Mouse (Mus musculus) erythroblast, adult 5-6 weeks (primary cell): ENCODE data around the gene Rbm26. TPM values are rescaled to one million over a fixed set of nuclear protein-coding genes. Genes with fewer than 3 reads are reported as not detected.
A peak's percentile ranks its signal among the peaks of the same experiment; 100 is the strongest.

Source experiments
- ATAC-seq: replicated peaks from 2 replicates; pipeline ENCODE4 v1.8.0; 2016; ENCODE audit warnings: moderate number of reproducible peaks, mild to moderate bottlenecking, moderate TSS enrichment, inconsistent platforms; ENCODE audit not compliant: poor library complexity, low FRiP score, severe bottlenecking
- total RNA-seq, 2 experiments: library from RNA; stranded (forward) in 1 of 2; stranded (reverse) in 1 of 2; fragments of 150-400 nt in 1 of 2; fragments of 200-764, 138-1000 nt in 1 of 2; gene quantifications; 2 replicates each; pipeline versions ENCODE4 v1.2.3 to v1.2.4; 2015 to 2017; ENCODE audit warnings: low replicate concordance in 2 of 2

Gene Rbm26
- 18.4 and 20.2 TPM in 2 replicates for total RNA-seq (2015; ENCODE audit: low replicate concordance)
- total RNA-seq (2017; ENCODE audit: low replicate concordance): 25.5 and 26.3 TPM in 2 replicates

DNA sequence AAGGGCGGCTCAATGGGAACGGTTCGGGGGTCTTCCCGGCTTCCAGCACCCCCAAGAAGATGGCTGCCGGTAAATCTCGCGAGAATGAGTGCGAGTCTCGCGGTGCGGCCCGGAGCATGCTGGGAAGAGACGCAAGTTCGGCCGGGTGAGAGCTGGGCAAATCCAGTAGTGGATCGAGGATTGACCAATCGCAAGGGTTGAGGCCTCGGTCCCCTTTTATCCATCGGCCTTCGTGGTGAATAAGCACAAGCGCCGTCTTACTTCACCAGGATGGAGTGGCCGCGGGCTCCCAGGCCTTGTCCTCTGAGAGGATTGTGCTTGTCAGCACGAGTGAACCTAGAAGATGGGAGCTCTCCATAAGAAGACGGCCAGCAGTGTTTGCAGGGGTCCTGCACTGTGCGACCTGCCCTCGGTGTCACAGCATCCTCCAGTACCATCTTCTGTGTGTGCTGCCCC is at the start of gene Rbm26:
TSS of gene Rbm26 (minus strand) at position 90 of the 456 bp plus-strand sequence.
- ATAC-seq: peak; percentile 98

DNA sequence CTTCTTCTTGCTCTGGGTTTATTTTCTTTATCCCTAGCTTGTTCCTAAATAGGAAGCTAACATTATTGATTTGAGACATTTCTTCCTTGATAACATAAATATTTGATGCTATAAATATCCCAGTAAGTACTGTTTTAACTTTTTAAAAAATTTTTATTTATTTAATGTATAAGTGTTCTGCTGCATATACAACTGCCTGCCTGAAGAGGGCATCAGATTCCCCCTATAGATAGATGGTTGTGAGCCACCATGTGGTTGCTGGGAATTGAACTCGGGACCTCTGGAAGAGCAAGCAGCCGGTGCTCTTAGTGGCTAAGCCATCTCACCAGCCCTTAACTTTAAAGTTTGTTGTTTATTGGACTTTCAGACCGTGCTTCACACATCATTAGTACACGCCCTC is 48.7 kb upstream of the Rbm26 start:
- no peak for ATAC-seq

DNA sequence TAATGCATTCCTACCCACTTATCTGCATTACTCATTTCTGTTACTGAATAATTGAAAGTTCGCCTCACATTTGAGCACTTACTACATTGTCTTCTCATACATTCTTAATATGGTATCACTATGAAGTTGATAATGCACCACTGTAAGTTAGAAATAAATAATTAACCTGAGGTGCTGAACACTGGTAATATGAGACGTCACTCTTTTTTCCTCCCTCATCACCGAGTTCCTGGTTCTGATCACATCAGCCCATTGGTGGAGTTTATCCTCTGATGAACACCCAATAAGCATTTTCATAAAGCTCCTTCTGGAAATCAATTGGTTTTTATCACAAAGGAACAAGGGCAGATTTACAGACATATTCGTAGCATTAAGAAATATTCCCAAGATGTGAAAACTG is 45.1 kb upstream of the Rbm26 start:
- ATAC-seq: no peak

DNA sequence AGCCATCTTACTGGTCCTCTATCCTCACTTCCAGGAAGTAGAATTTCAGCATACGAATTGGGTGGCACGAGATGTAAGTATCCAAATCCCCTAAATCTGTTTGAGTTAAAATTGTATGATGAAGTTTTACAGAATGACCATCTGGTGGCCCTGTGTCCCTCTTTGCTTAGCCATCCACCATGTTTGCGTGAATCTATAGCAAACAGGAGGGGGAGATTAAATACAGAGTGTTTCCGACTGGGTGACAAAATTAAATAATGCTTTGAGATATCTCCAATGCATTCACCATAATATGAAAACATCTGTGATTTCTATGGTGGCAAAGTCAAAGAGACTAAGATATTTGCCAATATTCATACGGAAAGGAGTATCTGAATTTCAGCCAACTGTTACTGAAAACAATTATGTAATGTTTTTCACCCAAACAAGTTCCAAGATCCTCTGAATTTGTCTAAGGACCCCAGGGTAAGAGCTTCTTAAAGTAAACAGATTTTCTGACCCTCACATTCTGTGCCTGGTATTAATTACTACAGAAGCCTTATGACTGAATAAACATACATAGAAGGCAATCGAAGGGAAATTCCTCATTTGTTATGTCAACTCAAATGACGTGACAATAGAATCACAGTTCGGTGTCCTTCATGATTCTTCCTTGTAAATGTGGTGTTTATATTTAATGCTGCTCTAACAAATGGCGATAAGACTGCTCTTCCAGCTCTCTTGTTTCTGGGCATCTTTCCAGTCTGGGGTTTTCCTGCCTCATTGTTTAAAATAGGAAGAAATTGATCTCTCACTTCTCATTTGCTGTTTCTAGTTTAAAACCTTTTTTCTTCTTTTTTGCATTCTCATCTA is 42.6 kb upstream of the Rbm26 start:
- no peak for ATAC-seq

DNA sequence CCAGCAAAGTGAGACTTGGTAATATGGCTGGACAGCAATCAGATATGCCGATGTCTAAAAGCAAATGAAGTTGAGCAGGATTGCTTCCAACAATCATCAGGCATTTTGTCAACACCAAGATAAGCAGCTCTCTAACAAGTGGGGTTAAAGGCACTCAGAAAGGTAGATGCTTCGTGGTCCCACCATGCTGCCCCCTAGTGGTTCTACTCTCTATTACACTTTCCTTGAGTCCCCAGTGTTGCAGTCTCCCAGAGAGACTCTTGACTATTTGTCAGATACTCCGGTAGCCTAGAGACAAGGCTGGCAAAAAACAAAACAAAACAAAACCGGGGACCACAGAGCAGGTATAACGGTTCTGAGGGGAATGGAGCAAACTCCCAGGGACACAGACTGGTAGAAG is 21.3 kb upstream of the Rbm26 start:
- peak; percentile 82 for ATAC-seq

DNA sequence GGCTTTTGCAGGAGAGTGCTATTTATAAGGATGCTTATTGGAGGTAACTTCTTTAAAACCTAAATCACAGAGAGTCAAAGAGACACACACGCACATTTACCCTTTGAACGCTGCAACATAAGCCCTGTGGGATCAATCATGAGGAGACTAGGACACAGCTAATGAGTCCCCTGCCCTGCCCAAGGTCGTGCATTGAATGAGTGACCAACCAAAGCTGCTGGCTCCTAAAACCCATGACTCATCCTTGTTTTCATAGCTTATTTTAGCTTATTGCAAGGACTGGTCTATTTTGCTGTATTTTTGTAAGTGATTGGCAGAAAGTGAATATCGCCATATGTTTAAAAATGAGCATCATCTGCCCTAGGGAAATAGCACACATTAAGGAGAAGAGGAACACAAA is 17.6 kb upstream of the Rbm26 start:
- no peak for ATAC-seq

DNA sequence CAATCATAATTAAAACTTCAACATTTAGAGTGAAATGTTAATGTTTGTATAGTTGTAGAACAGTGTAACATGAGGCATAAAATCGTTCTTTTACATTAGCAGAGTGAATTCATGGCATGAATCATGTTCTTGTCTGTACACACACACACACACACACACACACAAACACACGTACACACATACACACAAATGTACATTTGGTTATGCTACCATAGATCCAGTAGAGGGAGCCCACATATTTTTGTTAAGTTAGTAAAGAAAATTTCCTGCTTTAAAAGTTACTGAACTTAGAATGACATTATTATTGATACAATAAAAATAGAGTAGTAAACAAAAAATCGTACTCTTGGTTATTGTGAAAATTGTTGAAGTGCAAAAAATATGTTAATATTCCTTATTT is 7.7 kb upstream of the Rbm26 start:
- no peak for ATAC-seq

DNA sequence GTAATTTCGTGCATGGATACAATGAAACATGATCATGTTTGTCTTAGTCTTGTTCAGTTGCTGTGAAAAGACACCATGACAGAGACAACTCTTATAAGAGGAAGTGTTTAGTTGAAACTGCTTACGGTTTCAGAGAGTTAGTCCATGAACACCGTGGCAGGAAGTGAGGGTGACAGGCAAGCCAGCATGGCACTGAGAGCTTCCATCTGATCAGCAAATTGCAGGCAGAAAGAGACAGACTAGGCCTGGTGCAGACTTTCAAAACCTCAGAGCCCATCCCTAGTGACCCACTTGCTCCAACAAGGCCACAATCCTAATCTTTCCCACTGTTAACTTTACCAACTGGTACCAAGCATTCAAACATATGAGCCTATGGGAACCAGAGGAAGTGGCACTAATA is 5.7 kb upstream of the Rbm26 start:
- ATAC-seq: no peak

DNA sequence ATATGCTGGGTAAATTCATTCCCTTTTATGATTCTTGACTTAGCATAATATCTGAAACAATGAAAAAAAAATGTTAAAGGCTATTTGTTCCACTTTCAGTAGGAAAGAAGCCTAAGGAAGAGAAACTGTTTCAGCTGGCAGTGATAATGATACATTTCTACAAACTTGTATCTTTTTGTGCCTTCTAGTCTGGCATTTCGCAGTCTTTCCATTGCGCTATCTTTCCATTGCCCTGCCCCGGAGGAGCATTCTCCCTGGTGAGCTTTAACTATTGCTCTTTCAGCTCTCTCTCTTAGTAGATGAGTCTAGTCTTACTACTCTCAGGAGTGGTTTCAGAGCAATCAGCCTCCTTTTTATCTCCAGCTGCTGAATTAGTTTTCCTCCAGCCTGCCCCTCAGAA is 2.6 kb upstream of the Rbm26 start:
- ATAC-seq: no peak

DNA sequence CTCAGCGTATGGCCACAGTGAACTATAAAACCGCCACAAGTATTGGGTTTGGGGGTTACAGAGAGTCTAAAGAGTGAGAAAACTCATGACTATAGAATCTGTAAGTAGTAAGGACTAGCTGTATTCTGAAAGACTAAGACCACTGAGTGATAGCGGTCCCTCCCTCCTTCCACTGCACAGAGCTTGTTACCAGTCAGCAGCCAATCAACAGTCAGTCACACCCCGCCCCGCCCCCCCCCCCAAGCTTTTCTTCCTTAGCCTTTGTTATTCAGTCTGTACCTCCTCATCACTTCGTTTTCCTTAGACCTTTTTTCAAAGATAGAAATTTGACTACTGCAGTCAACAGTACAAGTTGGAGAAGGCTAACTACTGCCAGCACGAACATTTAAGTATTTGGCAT is 1.9 kb upstream of the Rbm26 start:
- no peak for ATAC-seq

DNA sequence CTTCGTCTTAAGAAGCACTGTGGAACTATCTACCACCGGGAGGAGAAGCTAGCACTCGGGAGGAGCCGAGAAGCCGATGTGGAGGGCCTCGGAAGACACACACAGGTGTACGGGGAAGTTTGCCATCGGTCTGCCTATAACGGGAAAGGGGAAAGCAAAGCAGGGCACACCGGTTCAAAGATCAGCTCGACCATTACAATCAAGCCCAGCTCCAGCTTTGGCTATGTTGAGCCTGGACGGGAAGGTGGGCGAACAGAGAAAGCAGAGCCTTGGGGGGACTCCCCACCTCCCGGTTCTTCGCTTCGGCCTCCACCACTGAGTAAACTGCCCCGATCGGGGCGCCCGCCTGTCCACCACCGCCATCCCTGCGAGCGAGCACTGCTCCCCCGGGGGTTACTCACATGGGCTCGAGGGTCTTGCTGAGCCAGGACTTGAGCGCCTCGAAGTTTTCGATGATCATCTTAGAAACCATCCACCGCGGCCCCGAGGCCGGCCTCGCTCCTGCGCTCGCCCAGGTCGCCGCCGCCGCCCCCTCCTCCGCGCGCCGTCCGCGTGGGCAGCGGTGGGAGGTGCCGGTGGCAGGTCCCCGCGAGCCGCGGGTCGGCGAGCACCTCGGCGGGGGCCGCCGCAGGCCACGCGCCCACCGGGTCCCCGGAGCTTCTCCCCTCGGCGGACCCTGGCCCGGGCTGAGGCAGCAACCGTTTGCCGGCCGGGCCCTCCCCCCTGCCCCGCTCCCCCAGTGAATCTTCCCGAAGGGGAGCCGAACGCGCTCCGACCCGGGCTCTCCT is 552 bp downstream of the Rbm26 start:
- peak; percentile 65 for ATAC-seq

DNA sequence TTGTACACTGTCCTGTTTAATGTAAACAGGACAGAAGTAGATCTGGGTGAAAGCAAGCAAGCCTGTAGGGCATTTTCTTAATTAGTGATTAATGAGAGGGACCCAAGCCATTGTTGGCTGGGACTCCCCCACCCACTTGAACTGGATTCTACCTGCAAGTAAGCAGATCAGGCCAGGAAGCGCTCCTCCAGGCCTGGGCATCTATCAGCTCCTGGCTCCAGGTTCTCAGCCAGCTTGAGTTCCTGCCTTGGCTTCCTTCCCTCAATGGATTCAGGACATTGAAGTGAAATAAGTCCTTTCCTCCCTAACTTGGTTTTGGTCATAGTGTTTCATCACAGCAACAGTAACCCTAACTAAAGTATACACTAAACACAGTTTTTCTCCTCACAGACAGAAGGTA is 9.9 kb downstream of the Rbm26 start:
- no peak for ATAC-seq

DNA sequence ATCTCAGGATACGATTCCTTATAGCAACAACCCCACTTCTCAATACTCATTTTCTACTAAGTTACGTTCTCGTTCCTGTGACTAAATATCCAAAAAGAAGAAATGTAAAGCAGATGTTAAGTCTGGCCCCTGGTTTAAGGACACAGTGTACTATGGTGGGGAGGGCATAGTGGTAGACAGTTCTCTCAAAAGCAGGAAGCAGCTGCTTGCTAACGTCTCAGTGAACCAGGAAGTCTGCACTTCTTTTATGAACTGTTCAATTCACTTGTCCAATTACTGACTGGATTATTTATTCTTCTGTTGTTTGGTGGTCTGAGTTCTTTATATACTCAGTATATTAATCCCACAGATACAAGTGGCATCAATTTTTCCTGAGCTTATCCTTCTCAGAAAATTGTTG is 12.3 kb downstream of the Rbm26 start:
- no peak for ATAC-seq

DNA sequence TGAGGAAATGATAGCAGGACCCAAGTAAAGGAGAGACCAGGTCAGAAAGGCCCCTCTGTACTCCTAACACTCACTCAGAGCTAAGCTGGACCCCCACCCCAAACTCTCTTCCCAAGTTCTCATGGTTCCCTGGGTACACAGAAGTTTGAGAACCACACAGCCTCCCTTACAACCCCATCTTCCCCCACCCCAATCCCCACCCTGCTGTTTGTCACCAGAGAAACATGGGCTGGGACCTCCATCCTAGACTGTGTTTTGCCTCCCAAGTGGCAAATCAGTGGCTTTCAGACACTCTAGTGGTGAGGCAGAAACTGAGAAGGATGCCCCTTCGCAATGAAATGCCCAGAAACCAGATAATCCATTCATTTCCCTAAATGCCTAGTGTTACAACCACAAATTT is 15.8 kb downstream of the Rbm26 start:
- ATAC-seq: no peak

DNA sequence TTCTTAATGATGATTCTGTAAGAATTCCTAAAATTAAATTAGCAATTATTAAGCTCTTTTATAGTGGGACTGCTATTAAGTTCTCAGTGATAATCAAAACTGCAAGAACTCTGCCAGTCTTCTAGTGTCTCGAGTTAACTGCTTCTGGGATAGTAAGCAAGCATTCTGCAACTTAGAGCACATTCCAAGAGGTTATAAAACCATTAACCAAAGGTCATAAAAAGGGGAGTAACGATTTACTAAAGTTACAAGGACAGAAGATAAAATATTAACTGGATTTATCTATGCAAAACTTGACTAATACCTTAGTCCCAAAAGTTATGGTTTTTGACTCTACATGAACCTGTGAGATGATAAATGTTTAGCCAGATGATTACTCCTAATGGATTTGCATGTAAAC is 18.6 kb downstream of the Rbm26 start:
- no peak for ATAC-seq

DNA sequence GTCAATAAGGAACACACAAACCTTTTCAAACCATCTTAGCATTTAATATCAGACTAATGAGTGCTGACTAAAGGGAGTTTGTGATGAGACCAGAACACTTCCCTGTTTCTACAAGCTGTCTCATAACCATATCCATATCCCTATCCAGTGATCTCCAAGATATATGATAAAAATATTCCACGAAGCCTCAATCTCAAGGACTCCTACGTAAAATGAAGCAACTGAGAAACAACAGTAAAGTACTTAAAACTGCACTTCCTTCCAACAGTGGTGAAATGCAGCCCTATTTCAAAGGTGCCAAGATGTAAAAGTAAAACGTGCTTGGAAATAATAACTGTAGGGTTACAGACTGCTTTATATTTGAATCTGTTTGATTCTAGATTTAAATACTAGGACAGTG is 43.1 kb downstream of the Rbm26 start:
- ATAC-seq: no peak

DNA sequence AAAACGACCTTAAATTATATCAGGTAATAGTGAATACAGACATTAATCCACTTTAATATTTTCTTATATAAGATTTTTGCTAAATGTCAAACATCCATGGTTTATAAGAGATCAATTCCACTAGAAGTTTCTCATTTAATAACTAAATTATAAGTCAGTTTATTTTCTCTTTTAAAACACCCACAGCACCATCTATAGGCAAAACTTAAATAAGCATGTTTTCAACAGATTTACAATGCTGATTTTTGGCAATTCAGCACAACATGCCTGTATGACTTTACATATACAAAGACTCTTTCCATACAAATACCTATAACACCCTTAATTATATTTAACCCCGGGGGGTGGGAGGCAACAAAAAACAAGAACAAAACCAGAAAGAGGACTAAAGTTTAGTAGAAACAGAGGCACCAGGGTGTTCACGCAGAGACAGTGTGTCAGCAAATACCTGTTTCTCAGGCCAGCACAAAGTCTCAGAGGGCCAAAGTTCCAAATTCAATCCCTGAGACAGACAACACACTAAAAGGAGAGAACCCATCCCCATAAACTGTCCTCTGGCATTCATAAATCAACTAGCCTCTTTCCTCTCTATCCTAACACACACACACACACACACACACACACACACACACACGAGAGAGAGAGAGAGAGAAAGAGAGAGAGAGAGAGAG is 49.3 kb downstream of the Rbm26 start:
- ATAC-seq: no peak

DNA sequence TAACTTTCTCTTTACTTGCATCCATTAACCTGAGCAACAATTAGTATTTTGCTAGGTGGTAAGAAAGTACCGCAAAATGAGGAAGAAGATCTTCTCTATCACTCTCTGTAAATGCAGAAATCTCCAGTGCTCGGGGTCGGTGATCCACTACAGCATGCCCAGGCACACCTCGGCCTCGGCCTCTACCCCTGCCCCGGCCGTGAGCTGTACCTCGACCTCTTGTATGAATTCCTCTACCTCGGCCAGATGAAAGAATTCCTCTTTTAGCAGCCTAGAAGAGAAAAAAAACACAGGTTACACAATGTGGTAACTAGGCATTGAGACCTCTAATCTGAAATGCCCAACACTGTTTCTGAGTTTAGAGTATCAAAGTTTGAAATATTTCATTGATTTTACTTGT is 52.6 kb downstream of the Rbm26 start:
- ATAC-seq: no peak

DNA sequence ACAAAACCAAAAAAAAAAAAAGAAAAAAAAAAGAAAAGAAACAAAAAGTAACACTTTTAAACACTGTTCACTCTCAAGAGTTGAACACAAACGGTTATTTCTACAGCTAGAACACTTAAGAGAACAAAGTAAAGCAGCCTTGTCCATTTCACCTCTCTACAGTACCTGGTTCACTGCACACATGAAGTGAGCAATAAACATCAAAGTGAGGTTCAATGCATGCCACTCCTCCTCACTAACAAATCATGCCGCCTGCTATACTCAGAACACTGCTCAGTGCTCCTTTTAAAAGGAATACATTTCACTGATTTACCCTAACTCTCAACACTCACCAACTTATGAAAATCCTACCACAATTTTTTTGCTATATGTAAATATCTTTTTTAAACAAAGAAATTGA is 61.7 kb downstream of the Rbm26 start:
- ATAC-seq: no peak

DNA sequence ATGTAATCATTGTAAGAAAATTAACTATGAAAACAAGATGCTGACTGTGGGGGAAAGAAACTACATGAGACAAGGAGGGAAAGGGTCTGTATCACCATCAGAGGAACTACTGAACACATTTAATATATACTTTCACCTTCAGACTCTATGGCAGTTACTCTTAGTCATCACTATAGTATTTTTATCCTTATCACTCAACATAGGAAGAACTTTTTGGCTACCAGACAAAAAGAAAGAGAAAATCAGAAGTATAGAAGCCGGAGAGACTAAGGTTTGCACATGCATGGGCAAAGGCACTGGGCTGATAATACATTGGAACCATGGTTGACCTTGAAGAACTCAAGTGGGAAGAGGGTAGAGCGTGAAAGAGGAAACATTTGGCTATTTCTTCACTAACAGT is 70.9 kb downstream of the Rbm26 start:
- ATAC-seq: no peak

DNA sequence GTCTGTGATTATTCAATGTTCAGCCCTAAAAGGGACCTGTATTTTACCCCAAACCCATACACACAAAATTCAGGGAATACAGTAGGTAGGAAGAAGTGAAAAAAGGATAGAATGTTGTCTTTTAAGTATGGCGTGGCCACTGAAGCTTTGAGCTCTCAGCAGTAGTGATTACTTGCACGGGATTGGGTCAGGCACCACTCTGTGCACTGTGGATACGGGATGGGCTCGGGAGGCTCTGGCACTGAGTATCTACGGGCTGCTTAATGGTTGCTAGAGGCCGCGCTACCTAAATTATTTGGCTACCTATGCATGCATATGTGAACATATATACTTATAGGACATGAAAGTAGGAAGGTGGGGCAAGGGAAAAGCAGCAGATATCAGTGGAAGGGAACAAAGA is 78.3 kb downstream of the Rbm26 start:
- no peak for ATAC-seq
